Mouse (Mus musculus): Measurements from ENCODE around the gene Osbpl3. TPM values are rescaled to one million over a fixed set of nuclear protein-coding genes. Genes with fewer than 3 reads are reported as not detected.
"Not testable (repeated sequence)": the region's sequence is repeated elsewhere in the genome, so short reads cannot be mapped to it uniquely, and the experiment has no call there.

Osbpl3 gene
- polyA plus RNA-seq, 1 experiment from 2014 or later: 7.3 TPM

DNA sequence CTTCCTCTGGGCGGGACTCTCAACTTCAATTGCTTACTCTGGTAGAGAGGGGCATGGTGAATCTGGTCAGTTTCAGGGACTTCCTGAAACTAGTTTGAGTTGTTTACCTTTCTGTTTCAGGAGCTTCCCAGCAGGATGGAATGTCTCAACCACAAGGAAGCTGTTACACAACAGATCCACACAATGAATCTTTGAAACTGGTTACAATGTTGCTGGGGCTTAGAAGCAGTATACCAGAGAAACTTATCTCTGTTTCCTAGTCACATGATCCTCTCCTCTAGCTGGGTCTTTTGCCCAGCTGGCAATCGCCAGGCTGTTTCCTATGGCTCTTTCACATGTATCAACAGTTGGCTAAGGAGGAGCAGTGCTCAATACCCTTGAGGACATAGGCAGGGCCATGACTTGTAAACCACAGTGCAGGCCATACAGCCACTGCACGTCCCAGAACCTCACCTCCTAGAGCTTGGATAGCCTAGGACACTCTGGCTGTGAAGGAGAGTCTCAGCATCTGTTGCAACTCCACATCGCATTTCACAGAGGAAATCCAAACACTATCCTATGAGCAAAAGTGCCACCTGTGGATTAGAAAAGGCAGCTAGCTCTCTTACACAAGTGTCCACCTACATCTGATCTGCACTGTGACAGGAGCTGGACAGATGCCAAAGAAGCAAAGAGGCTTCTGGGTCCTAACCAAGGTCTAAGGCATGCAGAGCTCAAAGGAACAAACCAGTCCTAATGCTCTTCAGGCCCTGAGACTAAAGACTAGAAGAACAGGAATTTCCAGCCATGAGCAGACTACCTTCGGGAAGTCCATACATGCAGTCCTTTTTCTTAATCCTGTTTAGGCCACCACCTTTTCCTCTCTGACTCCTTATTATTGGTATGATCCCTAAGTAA lies 14.8 kb downstream of the Osbpl3 start:
- no peaks in the 10 kb centered on the region for H3K9me3 ChIP-seq
- no peaks in the 10 kb centered on the region for H3K27me3 ChIP-seq (ENCODE audit: poor library complexity, severe bottlenecking)
- H3K27ac ChIP-seq: no peak overlapping the region
- DNase-seq (ENCODE audit: extremely low spot score, low spot score): no peak
- WGBS: 92% methylated on average over 5 of the region's 5 CpGs
- H3K4me1 ChIP-seq: peaks cover 10% of the 10 kb centered on the region; the same call in 1 of the 2 replicates
- H3K4me3 ChIP-seq: no peak overlapping the region
- no peaks in the 10 kb centered on the region for H3K36me3 ChIP-seq (replicated peaks)

DNA sequence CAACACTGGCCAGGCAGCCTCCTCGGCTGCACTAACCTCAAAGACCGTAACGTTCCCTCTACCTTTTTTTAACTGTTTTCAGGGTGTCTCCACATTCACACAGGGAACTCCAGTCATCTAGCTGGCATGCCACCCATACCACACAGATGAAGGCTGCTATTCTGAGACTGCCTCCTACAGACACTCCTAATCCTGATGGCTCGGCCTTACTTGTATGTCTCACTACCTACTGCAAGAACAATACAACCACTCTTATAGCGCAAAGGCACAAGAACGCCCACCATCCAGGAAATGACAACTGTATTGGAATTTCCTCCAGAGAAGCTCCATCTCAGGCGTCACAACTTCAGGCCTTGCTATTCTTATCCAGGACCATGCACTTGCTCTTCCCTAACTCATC lies 15.8 kb downstream of the Osbpl3 start:
- H3K4me1 ChIP-seq: peaks cover 5% of the 10 kb centered on the region; the same call in 1 of the 2 replicates
- H3K4me3 ChIP-seq: no peak overlapping the region
- no peak overlapping the region for H3K27ac ChIP-seq
- no peaks in the 10 kb centered on the region for H3K27me3 ChIP-seq (ENCODE audit: poor library complexity, severe bottlenecking)
- H3K9me3 ChIP-seq: no peaks in the 10 kb centered on the region
- no peaks in the 10 kb centered on the region for H3K36me3 ChIP-seq (replicated peaks)
- DNase-seq (ENCODE audit: extremely low spot score, low spot score): no peak
- WGBS: 91% methylated on average over 7 of the region's 7 CpGs

DNA sequence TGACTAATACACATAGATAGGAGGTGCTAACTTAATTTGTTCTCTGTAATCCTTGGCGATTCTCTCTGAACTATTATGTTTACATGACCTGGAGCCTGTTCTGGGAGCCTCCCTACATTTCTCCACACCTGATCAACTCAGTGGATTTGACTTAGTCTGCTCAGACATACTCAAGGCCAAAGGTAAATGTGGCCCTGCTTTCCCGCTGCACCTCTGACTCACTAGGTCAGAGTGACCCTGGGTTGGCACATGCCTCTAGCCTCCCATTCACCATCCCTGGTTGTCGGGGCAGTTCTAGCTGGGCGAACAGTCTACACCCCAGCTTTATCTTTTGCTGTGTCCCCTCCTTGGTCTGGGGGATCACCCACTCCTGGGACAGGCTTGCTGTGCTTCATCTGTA lies 17.1 kb downstream of the Osbpl3 start:
- whole genome bisulfite sequencing: 93% methylated on average over 4 of the region's 4 CpGs
- not testable (repeated sequence) for H3K27ac ChIP-seq; H3K27me3 ChIP-seq (ENCODE audit: poor library complexity, severe bottlenecking); H3K4me3 ChIP-seq; H3K4me1 ChIP-seq; H3K36me3 ChIP-seq (replicated peaks); DNase-seq (ENCODE audit: extremely low spot score, low spot score); H3K9me3 ChIP-seq

DNA sequence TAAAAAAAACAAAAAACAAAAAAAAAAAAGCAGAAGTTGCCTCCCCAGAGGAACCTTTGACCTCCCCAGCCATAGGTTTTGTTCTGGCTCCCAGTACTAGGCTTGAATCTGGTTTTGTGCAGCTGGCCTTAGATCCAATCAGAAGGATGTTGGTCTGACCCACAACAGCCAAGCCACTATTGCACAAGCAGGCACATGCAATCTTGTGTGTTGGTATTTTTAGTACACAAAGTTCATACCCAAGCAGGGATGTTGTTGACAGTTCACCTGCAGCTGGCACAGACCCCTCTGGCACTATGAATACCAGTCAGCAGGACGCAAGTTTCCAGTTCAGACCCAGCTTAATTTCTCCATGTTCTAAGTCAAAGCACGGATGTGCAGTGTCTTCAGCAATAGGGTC lies 18.2 kb downstream of the Osbpl3 start:
- DNase-seq (ENCODE audit: extremely low spot score, low spot score): no peak
- no peak overlapping the region for H3K27ac ChIP-seq
- H3K4me1 ChIP-seq: peaks cover 9% of the 10 kb centered on the region
- no peak overlapping the region for H3K4me3 ChIP-seq
- H3K36me3 ChIP-seq (replicated peaks): no peaks in the 10 kb centered on the region
- H3K27me3 ChIP-seq (ENCODE audit: poor library complexity, severe bottlenecking): no peaks in the 10 kb centered on the region
- no peaks in the 10 kb centered on the region for H3K9me3 ChIP-seq
- 96% methylated on average over 2 of the region's 2 CpGs for WGBS

DNA sequence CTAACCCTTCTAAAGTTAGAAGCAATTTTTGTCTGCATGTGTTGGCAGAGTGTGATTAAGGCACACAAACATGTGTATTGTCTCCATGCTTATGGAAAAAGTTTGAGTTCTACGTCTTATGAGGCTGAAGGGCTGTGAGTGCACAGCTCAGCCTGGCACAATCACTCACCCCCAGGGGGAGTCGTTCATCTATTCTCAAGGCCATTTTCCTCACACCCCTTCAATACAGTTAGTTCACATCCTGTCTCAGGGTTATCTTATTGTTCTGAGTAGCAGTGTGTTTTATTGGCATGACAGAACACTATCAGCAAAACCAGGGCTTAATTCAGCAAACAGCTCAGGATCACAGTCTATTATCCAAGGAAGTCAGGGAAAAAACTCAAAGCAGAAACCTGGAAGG lies 19.3 kb downstream of the Osbpl3 start:
- Histone ChIP-seq H3K27ac (no peak overlapping the region), H3K36me3 (replicated peaks) (no peaks in the 10 kb centered on the region), H3K27me3 (ENCODE audit: poor library complexity, severe bottlenecking) (no peaks in the 10 kb centered on the region), H3K4me3 (no peak overlapping the region), H3K9me3 (no peaks in the 10 kb centered on the region), H3K4me1 (peaks cover 17% of the 10 kb centered on the region)
- WGBS: 77% methylated on average over 2 of the region's 2 CpGs
- no peak for DNase-seq (ENCODE audit: extremely low spot score, low spot score)

DNA sequence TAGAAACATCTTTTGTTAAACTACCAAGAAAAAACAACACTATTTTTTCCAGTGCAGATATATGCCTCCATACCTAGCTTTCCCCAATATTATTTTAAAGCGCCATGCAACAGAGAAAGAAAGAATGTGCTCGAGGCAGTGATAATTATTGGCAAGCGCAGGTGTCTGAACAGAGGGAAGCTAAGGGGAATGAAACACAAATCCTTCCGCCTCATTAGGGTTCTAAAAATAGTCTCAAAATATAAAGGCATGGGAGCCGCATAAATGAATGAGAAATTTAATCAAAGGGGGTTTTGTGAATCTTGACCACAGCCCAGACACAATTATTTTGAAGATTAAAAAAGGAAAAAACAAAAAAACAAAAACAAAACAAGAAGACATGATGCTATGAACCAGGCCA lies 23.5 kb downstream of the Osbpl3 start:
- no peaks in the 10 kb centered on the region for H3K27me3 ChIP-seq (ENCODE audit: poor library complexity, severe bottlenecking)
- DNase-seq (ENCODE audit: extremely low spot score, low spot score): no peak
- peaks cover 17% of the 10 kb centered on the region for H3K4me1 ChIP-seq
- H3K36me3 ChIP-seq (replicated peaks): no peaks in the 10 kb centered on the region
- no peaks in the 10 kb centered on the region for H3K9me3 ChIP-seq
- no peak overlapping the region for H3K4me3 ChIP-seq
- no peak overlapping the region for H3K27ac ChIP-seq
- WGBS: 53% methylated on average over 5 of the region's 5 CpGs

DNA sequence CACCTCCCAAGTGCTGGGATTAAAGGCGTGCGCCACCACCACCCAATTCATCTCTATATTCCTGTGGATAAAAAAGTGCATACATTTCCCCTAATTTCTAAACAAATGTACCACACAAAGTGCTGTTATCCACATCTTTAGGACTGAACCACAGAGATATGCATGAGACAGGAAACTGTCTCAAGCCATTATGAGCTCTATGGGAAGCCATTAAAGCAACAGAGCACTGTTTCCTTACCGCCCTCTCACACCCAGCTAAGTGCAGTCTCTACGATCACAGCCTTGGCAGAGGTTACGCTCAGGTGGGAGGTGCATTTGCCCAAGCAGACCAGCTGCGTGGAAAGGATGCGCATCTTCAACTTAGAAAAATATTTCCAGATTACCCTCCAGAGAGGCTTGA lies 26.7 kb downstream of the Osbpl3 start:
- Histone ChIP-seq H3K4me3 (no peak overlapping the region), H3K9me3 (no peaks in the 10 kb centered on the region), H3K27ac (no peak overlapping the region), H3K27me3 (ENCODE audit: poor library complexity, severe bottlenecking) (no peaks in the 10 kb centered on the region), H3K4me1 (peaks cover 17% of the 10 kb centered on the region), H3K36me3 (replicated peaks) (peaks cover 6% of the 10 kb centered on the region)
- no peak for DNase-seq (ENCODE audit: extremely low spot score, low spot score)
- WGBS: 93% methylated on average over 7 of the region's 7 CpGs

DNA sequence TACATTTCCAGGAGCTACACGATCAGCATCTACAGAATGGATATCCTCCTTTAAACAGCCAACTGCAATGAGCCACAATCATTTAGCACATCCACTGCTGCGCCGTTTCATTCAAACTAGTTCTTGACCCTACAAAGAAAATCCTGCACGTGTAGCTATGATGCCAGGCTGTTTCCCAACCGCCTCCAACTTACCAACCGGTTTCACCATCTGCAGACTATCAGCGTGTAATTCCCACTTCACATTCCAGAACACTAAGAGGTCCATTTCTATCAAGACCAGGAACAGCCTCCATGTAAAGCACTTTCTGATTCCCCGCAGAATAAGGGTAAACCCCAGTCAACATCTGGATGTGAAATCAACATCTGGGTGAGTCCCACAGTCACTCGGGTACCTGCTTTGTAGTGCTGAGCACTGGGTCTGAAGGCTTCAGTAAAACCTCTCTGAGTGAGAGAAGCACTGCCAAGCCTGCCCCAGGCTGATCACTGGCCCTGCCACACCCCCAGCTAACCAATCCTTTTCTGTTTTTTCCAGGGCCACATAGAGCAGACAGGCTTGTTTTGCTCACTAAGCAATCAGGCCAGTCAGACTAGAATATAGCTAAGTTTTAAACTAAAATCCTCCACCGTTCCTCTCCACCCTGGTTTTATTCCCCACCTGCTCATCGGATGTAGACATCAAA lies 28.8 kb downstream of the Osbpl3 start:
- DNase-seq (ENCODE audit: extremely low spot score, low spot score): no peak

DNA sequence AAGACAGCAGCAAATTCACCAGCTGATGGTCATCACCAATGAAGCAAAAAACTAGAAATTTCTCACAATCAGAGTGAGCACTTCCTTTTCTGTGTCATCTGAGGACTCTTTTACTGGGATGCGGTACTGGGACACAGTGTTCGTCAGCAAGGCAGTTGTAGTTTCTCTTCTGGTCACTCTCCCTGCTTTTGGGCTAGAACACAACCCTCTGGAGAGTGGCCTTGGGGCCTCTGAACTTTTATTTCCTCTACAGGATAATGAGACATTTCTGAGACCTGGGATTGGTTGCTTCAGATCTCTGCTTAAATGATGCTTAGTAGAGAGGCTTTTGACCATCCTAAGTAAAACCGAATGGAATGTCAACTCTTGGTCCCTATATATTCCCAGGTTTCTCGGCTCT lies 29.4 kb downstream of the Osbpl3 start:
- DNase-seq (ENCODE audit: extremely low spot score, low spot score): no peak
- Histone ChIP-seq H3K27me3 (ENCODE audit: poor library complexity, severe bottlenecking) (no peaks in the 10 kb centered on the region), H3K9me3 (no peaks in the 10 kb centered on the region), H3K27ac (no peak overlapping the region), H3K36me3 (replicated peaks) (peaks cover 6% of the 10 kb centered on the region), H3K4me3 (no peak overlapping the region), H3K4me1 (no peaks in the 10 kb centered on the region; the same call in 1 of the 2 replicates)
- WGBS: 97% methylated on average over 4 of the region's 4 CpGs

More for the DNA sequence above, 28.8 kb downstream of the Osbpl3 start:
- no peak overlapping the region for H3K4me3 ChIP-seq
- no peak overlapping the region for H3K27ac ChIP-seq
- no peaks in the 10 kb centered on the region for H3K9me3 ChIP-seq
- H3K36me3 ChIP-seq (replicated peaks): peaks cover 6% of the 10 kb centered on the region
- H3K4me1 ChIP-seq: peaks cover 2% of the 10 kb centered on the region
- WGBS: 92% methylated on average over 11 of the region's 11 CpGs
- H3K27me3 ChIP-seq (ENCODE audit: poor library complexity, severe bottlenecking): no peaks in the 10 kb centered on the region

DNA sequence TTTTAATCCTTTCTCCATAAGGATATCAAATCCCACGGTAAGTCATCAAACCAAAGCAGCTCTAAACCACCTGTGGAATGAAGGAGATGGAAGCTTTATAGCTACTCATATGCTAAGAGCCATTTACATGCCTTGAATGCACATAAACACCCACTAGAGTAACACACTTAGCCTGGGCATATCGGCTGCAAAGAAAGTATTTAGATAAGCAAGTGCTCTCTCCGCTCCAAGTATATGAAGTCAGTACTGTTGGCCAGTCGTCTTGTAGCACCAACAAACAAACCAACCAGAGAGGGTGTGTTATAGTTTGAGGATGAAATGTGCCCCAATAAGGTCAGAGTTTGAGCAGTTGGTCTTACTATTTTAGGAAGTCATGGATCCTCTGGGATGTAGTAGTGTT lies 31.7 kb downstream of the Osbpl3 start:
- WGBS: 92% methylated on average over 4 of the region's 4 CpGs
- no peaks in the 10 kb centered on the region for H3K9me3 ChIP-seq
- H3K4me1 ChIP-seq: peaks cover 12% of the 10 kb centered on the region

DNA sequence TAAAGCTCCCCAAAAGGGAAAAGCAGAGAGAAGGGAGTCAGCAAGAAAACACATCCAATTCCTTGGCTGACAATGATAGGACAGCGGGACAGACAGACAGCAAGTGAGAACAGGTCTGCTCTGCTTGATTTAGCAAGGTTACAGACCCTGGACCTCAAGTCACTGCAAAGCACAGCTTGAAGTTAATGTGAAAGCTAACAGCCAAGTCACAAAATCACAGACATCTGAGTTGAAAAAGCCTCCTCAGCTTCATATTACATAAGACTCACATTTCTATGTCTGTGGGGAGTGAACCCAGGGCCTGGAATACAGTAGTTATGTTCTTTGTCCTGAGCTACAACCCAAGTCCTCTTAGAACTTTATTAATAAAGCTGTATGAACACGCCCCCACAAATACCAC lies 35.6 kb downstream of the Osbpl3 start:
- no peak for DNase-seq (ENCODE audit: extremely low spot score, low spot score)
- Histone ChIP-seq H3K36me3 (replicated peaks) (peaks cover 3% of the 10 kb centered on the region; the same call in 1 of the 2 replicates), H3K9me3 (no peaks in the 10 kb centered on the region; the same call in 1 of the 2 replicates), H3K27me3 (ENCODE audit: poor library complexity, severe bottlenecking) (no peaks in the 10 kb centered on the region), H3K4me1 (peaks cover 12% of the 10 kb centered on the region), H3K27ac (no peak overlapping the region), H3K4me3 (no peak overlapping the region)
- 89% methylated on average over 2 of the region's 2 CpGs for WGBS

More for the DNA sequence above, 31.7 kb downstream of the Osbpl3 start:
- peaks cover 6% of the 10 kb centered on the region for H3K36me3 ChIP-seq (replicated peaks)
- no peaks in the 10 kb centered on the region for H3K27me3 ChIP-seq (ENCODE audit: poor library complexity, severe bottlenecking)
- H3K4me3 ChIP-seq: no peak overlapping the region
- no peak for DNase-seq (ENCODE audit: extremely low spot score, low spot score)
- no peak overlapping the region for H3K27ac ChIP-seq

DNA sequence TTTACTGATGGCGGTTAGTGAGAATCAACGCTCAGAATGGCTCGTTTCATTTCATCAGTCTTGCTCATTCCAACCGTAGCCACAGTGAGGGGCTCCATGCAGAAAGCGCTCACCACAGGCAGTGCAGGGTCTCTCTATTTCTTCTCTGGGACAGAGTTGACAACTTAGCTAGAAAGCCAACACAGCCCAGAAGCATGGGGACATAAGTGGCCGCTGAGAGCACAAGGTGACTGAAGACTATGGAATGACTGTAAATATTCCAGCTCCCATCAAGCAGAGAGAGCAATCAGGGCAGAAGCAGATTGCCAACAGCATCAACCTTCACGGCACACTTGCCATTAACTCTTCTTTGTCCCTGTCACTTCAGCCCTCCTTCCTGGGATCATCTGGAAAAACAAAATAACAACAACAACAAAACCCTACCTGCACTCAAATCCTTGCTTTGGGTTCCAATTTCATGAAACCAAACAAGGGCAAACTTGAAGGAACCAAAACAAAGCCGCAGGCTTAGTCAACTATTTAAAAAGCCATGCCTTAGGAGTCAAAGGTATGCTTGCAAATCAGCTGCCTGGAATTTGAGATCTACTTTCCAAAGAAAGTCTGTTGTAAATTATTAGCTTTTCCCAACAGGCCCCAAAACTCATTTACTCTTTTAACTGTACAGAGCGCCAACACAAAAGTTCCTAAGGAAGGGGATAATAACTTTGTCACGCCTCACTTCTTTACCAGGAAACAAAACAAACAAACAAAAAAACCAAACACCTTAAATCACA lies 36.3 kb downstream of the Osbpl3 start:
- Histone ChIP-seq H3K4me1 (peaks cover 12% of the 10 kb centered on the region), H3K27me3 (ENCODE audit: poor library complexity, severe bottlenecking) (no peaks in the 10 kb centered on the region), H3K36me3 (replicated peaks) (no peaks in the 10 kb centered on the region; the same call in 1 of the 2 replicates), H3K27ac (no peak overlapping the region), H3K4me3 (no peak overlapping the region), H3K9me3 (no peaks in the 10 kb centered on the region; the same call in 1 of the 2 replicates)
- no peak for DNase-seq (ENCODE audit: extremely low spot score, low spot score)
- 89% methylated on average over 10 of the region's 10 CpGs for WGBS
